19 mouse cellular contexts compared by ENCODE assay signal in genomic region chr15:97763256-97764049, GRCm38 (mm10). TPM values are rescaled to one million over a fixed set of nuclear protein-coding genes. Genes with fewer than 3 reads are reported as not detected.
DNase-seq lines count a peak whose midpoint lies in the region; ATAC-seq and TF ChIP-seq lines count a peak whose summit lies in the region.
"Had no signal": no experiment of that assay in that cellular context is flagged by ENCODE, and none has a peak within 500 bp of the region (broad histone marks: within the 10 kb centered on the region; RNA-seq: fewer than 3 reads in every experiment).

No protein-coding gene starts in this region.

- H3K9ac ChIP-seq in heart, postnatal 0 days (replicated peaks; ENCODE audit: low read depth, low read length) = no peak overlapping the region
- H3K9ac ChIP-seq in lung, postnatal 0 days (replicated peaks; ENCODE audit: low read depth) = no peak overlapping the region
- H3K9ac ChIP-seq in kidney, embryonic 16.5 days (replicated peaks; ENCODE audit: low read length) = no peak overlapping the region
- no peak overlapping the region for H3K9ac ChIP-seq in forebrain, embryonic 11.5 days (ENCODE audit: low read length)
- H3K9ac ChIP-seq: lung, embryonic 14.5 days; midbrain, embryonic 13.5 days; neural tube, embryonic 15.5 days had no signal

- peaks cover 24% of the 10 kb centered on the region for H3K36me3 ChIP-seq in heart, postnatal 0 days (replicated peaks; ENCODE audit: control insufficient read depth, insufficient read depth, low read length)
- H3K36me3 ChIP-seq in lung, postnatal 0 days (ENCODE audit: insufficient read depth, low read length) = peaks cover 10% of the 10 kb centered on the region; the same call in 1 of the 2 replicates
- H3K36me3 ChIP-seq in kidney, embryonic 16.5 days (ENCODE audit: insufficient read depth, low read length) = peaks cover 3% of the 10 kb centered on the region; the same call in 1 of the 2 replicates
- no peaks in the 10 kb centered on the region for H3K36me3 ChIP-seq in forebrain, embryonic 11.5 days (ENCODE audit: control insufficient read depth, insufficient read depth, low read length)
- H3K36me3 ChIP-seq: embryonic facial prominence, embryonic 10.5 days; hindbrain, embryonic 10.5 days; midbrain, embryonic 13.5 days had no signal

- no peak overlapping the region for H3K4me3 ChIP-seq in heart, postnatal 0 days (ENCODE audit: low read depth, low read length)
- H3K4me3 ChIP-seq in lung, postnatal 0 days (ENCODE audit: low read depth, low read length) = no peak overlapping the region
- no peak overlapping the region for H3K4me3 ChIP-seq in kidney, embryonic 16.5 days (ENCODE audit: low read length)
- no peak overlapping the region for H3K4me3 ChIP-seq in forebrain, embryonic 11.5 days (ENCODE audit: low read depth, low read length)
- H3K4me3 ChIP-seq: embryonic facial prominence, embryonic 10.5 days; hindbrain, embryonic 10.5 days; limb, embryonic 10.5 days; midbrain, embryonic 13.5 days; neural tube, embryonic 15.5 days had no signal

- no peak for ATAC-seq in heart, postnatal 0 days (ENCODE audit: insufficient read depth, low read depth)
- ATAC-seq in lung, postnatal 0 days = no peak
- no peak for ATAC-seq in kidney, embryonic 16.5 days (ENCODE audit: low FRiP score, low TSS enrichment)
- no peak for ATAC-seq in forebrain, embryonic 11.5 days (replicated peaks; ENCODE audit: low FRiP score)
- ATAC-seq: forebrain, embryonic 14.5 days; midbrain, embryonic 13.5 days had no signal

- no peaks in the 10 kb centered on the region for H3K4me1 ChIP-seq in heart, postnatal 0 days (ENCODE audit: control insufficient read depth, insufficient read depth)
- H3K4me1 ChIP-seq in lung, postnatal 0 days (ENCODE audit: insufficient read depth, low read depth, low read length) = peaks cover 10% of the 10 kb centered on the region
- H3K4me1 ChIP-seq in kidney, embryonic 16.5 days (ENCODE audit: insufficient read depth, low read length) = peaks cover 51% of the 10 kb centered on the region
- H3K4me1 ChIP-seq in forebrain, embryonic 11.5 days (replicated peaks; ENCODE audit: control insufficient read depth, insufficient read depth, low read length) = peaks cover 19% of the 10 kb centered on the region

- H3K4me2 ChIP-seq in heart, postnatal 0 days (ENCODE audit: low read depth, low read length) = peak overlapping the region; percentile 24
- H3K4me2 ChIP-seq in lung, postnatal 0 days (replicated peaks; ENCODE audit: low read depth, low read length) = no peak overlapping the region
- H3K4me2 ChIP-seq in kidney, embryonic 16.5 days (replicated peaks; ENCODE audit: low read depth, low read length) = 0 out of 2 replicates have a peak overlapping the region, but pooled peaks have one; percentile 10
- no peak overlapping the region for H3K4me2 ChIP-seq in forebrain, embryonic 11.5 days (ENCODE audit: low read depth, low read length, severe bottlenecking)
- H3K4me2 ChIP-seq: liver, embryonic 11.5 days; lung, embryonic 14.5 days; midbrain, embryonic 13.5 days; neural tube, embryonic 15.5 days had no signal

- no peak for TF ChIP-seq CTCF in heart, postnatal 0 days (IDR thresholded peaks at IDR 0.05; ENCODE audit: low read depth)
- no peak for TF ChIP-seq CTCF in lung, postnatal 0 days (IDR thresholded peaks at IDR 0.05)

- H3K9me3 ChIP-seq in heart, postnatal 0 days (replicated peaks; ENCODE audit: control insufficient read depth, low read length) = no peaks in the 10 kb centered on the region
- no peaks in the 10 kb centered on the region for H3K9me3 ChIP-seq in lung, postnatal 0 days (ENCODE audit: low read length)
- H3K9me3 ChIP-seq in kidney, embryonic 16.5 days (ENCODE audit: low read length) = no peaks in the 10 kb centered on the region
- H3K9me3 ChIP-seq in forebrain, embryonic 11.5 days (ENCODE audit: control insufficient read depth, low read length) = no peaks in the 10 kb centered on the region
- H3K9me3 ChIP-seq: embryonic facial prominence, embryonic 10.5 days; hindbrain, embryonic 10.5 days; limb, embryonic 10.5 days; midbrain, embryonic 13.5 days; neural tube, embryonic 15.5 days had no signal

- no peak for TF ChIP-seq EP300 in heart, postnatal 0 days (IDR thresholded peaks at IDR 0.05; ENCODE audit: low read depth)
- no peak for TF ChIP-seq EP300 in lung, postnatal 0 days (IDR thresholded peaks at IDR 0.05)

- WGBS in heart, postnatal 0 days = 64% methylated on average over 9 of the region's 9 CpGs
- 52% methylated on average over 9 of the region's 9 CpGs for WGBS in lung, postnatal 0 days
- WGBS in kidney, embryonic 16.5 days = 61% methylated on average over 9 of the region's 9 CpGs
- 63% methylated on average over 9 of the region's 9 CpGs for WGBS in forebrain, embryonic 11.5 days

- H3K27ac ChIP-seq in heart, postnatal 0 days (ENCODE audit: low read depth) = no peak overlapping the region
- 0 out of 2 replicates have a peak overlapping the region, but pooled peaks have one; percentile 26 for H3K27ac ChIP-seq in lung, postnatal 0 days (ENCODE audit: low read length)
- no peak overlapping the region for H3K27ac ChIP-seq in kidney, embryonic 16.5 days (ENCODE audit: low read length)
- no peak overlapping the region for H3K27ac ChIP-seq in forebrain, embryonic 11.5 days (ENCODE audit: low read depth, low read length)
- H3K27ac ChIP-seq: embryonic facial prominence, embryonic 10.5 days; hindbrain, embryonic 10.5 days; limb, embryonic 10.5 days; midbrain, embryonic 13.5 days; neural tube, embryonic 15.5 days had no signal

- no peaks in the 10 kb centered on the region for H3K27me3 ChIP-seq in heart, postnatal 0 days (ENCODE audit: control insufficient read depth, insufficient read depth, low read length)
- H3K27me3 ChIP-seq in lung, postnatal 0 days (replicated peaks; ENCODE audit: insufficient read depth, low read length) = no peaks in the 10 kb centered on the region
- peaks cover 5% of the 10 kb centered on the region; the same call in 1 of the 2 replicates for H3K27me3 ChIP-seq in kidney, embryonic 16.5 days (ENCODE audit: insufficient read depth, low read length)
- peaks cover 18% of the 10 kb centered on the region for H3K27me3 ChIP-seq in forebrain, embryonic 11.5 days (ENCODE audit: control insufficient read depth, insufficient read depth, low read length)
- H3K27me3 ChIP-seq: neural tube, embryonic 15.5 days had no signal

- intact Hi-C loops in heart, postnatal 25 days (cut with DNase I) = no loop called here

- DNase-seq in heart, postnatal 0 days (ENCODE audit: low spot score) = no peak
- DNase-seq in heart, postnatal 25 days (ENCODE audit: low spot score) = no peak
- no peak for DNase-seq in lung, postnatal 0 days (ENCODE audit: low spot score)
- no peak for DNase-seq in lung, postnatal 25 days (ENCODE audit: low spot score)
- DNase-seq in brain, adult 2 months (ENCODE audit: low read depth, low spot score) = peak; percentile 61
- DNase-seq in forebrain, embryonic 11.5 days (ENCODE audit: low spot score) = no peak
- no peak for DNase-seq in spleen, adult 18-20 months
- DNase-seq: adrenal gland, adult 2 months; cerebellum, adult 18-20 months; layer of hippocampus, postnatal 36 days; lung, embryonic 14.5 days had no signal

RNA-seq across cellular contexts. Expression of gene Rapgef3, which starts 4.3 kb away (rescaled TPM):
- 51.6 and 57.8 TPM in 2 replicates for total RNA-seq in heart, postnatal 0 days (2014; rRNA removed; ENCODE audit: low replicate concordance)
- 15.5 and 17.6 TPM in 2 replicates for polyA plus RNA-seq in heart, postnatal 0 days (2015; fragmentation: Nextera tagmentation; extraction: Ambion mirVana)
- total RNA-seq in heart, postnatal 25 days (2021) = 10 to 100 TPM; 20.7 to 26.5 TPM
- polyA plus RNA-seq in lung, postnatal 0 days (2015; fragmentation: Nextera tagmentation; extraction: Ambion mirVana) = 18.7 and 25.5 TPM in 2 replicates
- 36.3 and 36.4 TPM in 2 replicates for polyA plus RNA-seq in kidney, embryonic 16.5 days (2015; fragmentation: Nextera tagmentation; extraction: Ambion mirVana)
- 4.8 and 5.5 TPM in 2 replicates for polyA plus RNA-seq in forebrain, embryonic 11.5 days (2014; fragmentation: Nextera tagmentation; extraction: Ambion mirVana)

RNA-seq across cellular contexts. Expression of gene Slc48a1, which starts 14.9 kb away (rescaled TPM):
- total RNA-seq in heart, postnatal 0 days (2014; rRNA removed; ENCODE audit: low replicate concordance) = 56.5 and 76.1 TPM in 2 replicates
- polyA plus RNA-seq in heart, postnatal 0 days (2015; fragmentation: Nextera tagmentation; extraction: Ambion mirVana) = 90.9 and 92.1 TPM in 2 replicates
- 10 to 100 TPM; 76.5 to 83.0 TPM for total RNA-seq in heart, postnatal 25 days (2021)
- polyA plus RNA-seq in lung, postnatal 0 days (2015; fragmentation: Nextera tagmentation; extraction: Ambion mirVana) = 69.5 and 75.7 TPM in 2 replicates
- 81.7 and 81.9 TPM in 2 replicates for polyA plus RNA-seq in kidney, embryonic 16.5 days (2015; fragmentation: Nextera tagmentation; extraction: Ambion mirVana)
- polyA plus RNA-seq in forebrain, embryonic 11.5 days (2014; fragmentation: Nextera tagmentation; extraction: Ambion mirVana) = 32.1 and 32.9 TPM in 2 replicates

RNA-seq across cellular contexts. Expression of gene Endou, which starts 32.3 kb away (rescaled TPM):
- total RNA-seq in heart, postnatal 0 days (2014; rRNA removed; ENCODE audit: low replicate concordance) = 0.95 and 1.3 TPM in 2 replicates
- 5.1 and 5.6 TPM in 2 replicates for polyA plus RNA-seq in heart, postnatal 0 days (2015; fragmentation: Nextera tagmentation; extraction: Ambion mirVana)
- total RNA-seq in heart, postnatal 25 days (2021) = 1 to 10 TPM; 1.4 to 1.8 TPM
- 2.1 and 2.9 TPM in 2 replicates for polyA plus RNA-seq in lung, postnatal 0 days (2015; fragmentation: Nextera tagmentation; extraction: Ambion mirVana)
- polyA plus RNA-seq in kidney, embryonic 16.5 days (2015; fragmentation: Nextera tagmentation; extraction: Ambion mirVana) = 0.45 and 0.60 TPM in 2 replicates
- 0.33 TPM in 1 of 2 replicates, not detected in the other for polyA plus RNA-seq in forebrain, embryonic 11.5 days (2014; fragmentation: Nextera tagmentation; extraction: Ambion mirVana)
- polyA plus RNA-seq: liver, embryonic 11.5 days; lung, embryonic 14.5 days had no signal

RNA-seq across cellular contexts. Expression of gene Rpap3, which starts 57.8 kb away (rescaled TPM):
- 14.7 and 23.0 TPM in 2 replicates for total RNA-seq in heart, postnatal 0 days (2014; rRNA removed; ENCODE audit: low replicate concordance)
- polyA plus RNA-seq in heart, postnatal 0 days (2015; fragmentation: Nextera tagmentation; extraction: Ambion mirVana) = 18.5 and 19.5 TPM in 2 replicates
- total RNA-seq in heart, postnatal 25 days (2021) = 10 to 100 TPM; 12.8 to 14.3 TPM
- polyA plus RNA-seq in lung, postnatal 0 days (2015; fragmentation: Nextera tagmentation; extraction: Ambion mirVana) = 14.3 and 15.5 TPM in 2 replicates
- 31.0 and 33.0 TPM in 2 replicates for polyA plus RNA-seq in kidney, embryonic 16.5 days (2015; fragmentation: Nextera tagmentation; extraction: Ambion mirVana)
- 47.8 and 48.5 TPM in 2 replicates for polyA plus RNA-seq in forebrain, embryonic 11.5 days (2014; fragmentation: Nextera tagmentation; extraction: Ambion mirVana)

Comparison
In these comparisons a context has a peak if more than half of its experiments do, and no peak if none do; other contexts are left out.
1. H3K4me2 ChIP-seq: peak in heart, postnatal 0 days (single experiment) and kidney, embryonic 16.5 days (single experiment); none in lung, postnatal 0 days (single experiment) and forebrain, embryonic 11.5 days (single experiment).